Mouse (Mus musculus): ENCODE results near the gene Acad12. TPM values are rescaled to one million over a fixed set of nuclear protein-coding genes. Genes with fewer than 3 reads are reported as not detected.
"Not testable (repeated sequence)": the region's sequence is repeated elsewhere in the genome, so short reads cannot be mapped to it uniquely, and the experiment has no call there.

The Acad12 gene
- polyA plus RNA-seq, 1 experiment from 2014 or later, result 2.5 TPM

GRCm38 (mm10) chr5:121649134-121649533 lies 30.4 kb upstream of the Acad12 start:
- Histone ChIP-seq H3K36me3 (no peaks in the 10 kb centered on the region), H3K4me1 (peaks cover 4% of the 10 kb centered on the region; the same call in 1 of the 2 replicates), H3K9ac (no peak overlapping the region), H3K4me2 (replicated peaks) (no peak overlapping the region), H3K9me3 (replicated peaks) (no peaks in the 10 kb centered on the region), H3K4me3 (no peak overlapping the region), H3K27ac (no peak overlapping the region), H3K27me3 (no peaks in the 10 kb centered on the region)
- WGBS, result 87% methylated on average over 7 of the region's 7 CpGs
- no peak for ATAC-seq (ENCODE audit: low FRiP score)

GRCm38 (mm10) chr5:121639601-121640000 lies 20.9 kb upstream of the Acad12 start:
- no peaks in the 10 kb centered on the region for H3K36me3 ChIP-seq
- no peak overlapping the region for H3K9ac ChIP-seq
- no peak for ATAC-seq (ENCODE audit: low FRiP score)
- H3K4me2 ChIP-seq (replicated peaks), result no peak overlapping the region
- H3K27ac ChIP-seq, result no peak overlapping the region
- no peak overlapping the region for H3K4me3 ChIP-seq
- no peaks in the 10 kb centered on the region for H3K4me1 ChIP-seq
- no peaks in the 10 kb centered on the region for H3K9me3 ChIP-seq (replicated peaks)
- WGBS, result 90% methylated on average over 9 of the region's 9 CpGs
- H3K27me3 ChIP-seq, result no peaks in the 10 kb centered on the region

GRCm38 (mm10) chr5:121637296-121637695 lies 18.6 kb upstream of the Acad12 start:
- Histone ChIP-seq H3K27me3 (no peaks in the 10 kb centered on the region), H3K36me3 (no peaks in the 10 kb centered on the region), H3K9ac (no peak overlapping the region), H3K4me2 (replicated peaks) (no peak overlapping the region), H3K4me3 (no peak overlapping the region), H3K9me3 (replicated peaks) (no peaks in the 10 kb centered on the region), H3K27ac (no peak overlapping the region), H3K4me1 (peaks cover 7% of the 10 kb centered on the region)
- 88% methylated on average over 6 of the region's 6 CpGs for WGBS
- no peak for ATAC-seq (ENCODE audit: low FRiP score)

- Histone ChIP-seq H3K4me2 (replicated peaks) (no peak overlapping the region), H3K27me3 (no peaks in the 10 kb centered on the region), H3K9me3 (replicated peaks) (no peaks in the 10 kb centered on the region), H3K4me1 (peaks cover 8% of the 10 kb centered on the region), H3K36me3 (no peaks in the 10 kb centered on the region), H3K9ac (no peak overlapping the region), H3K4me3 (no peak overlapping the region), H3K27ac (no peak overlapping the region)
- no peak for ATAC-seq (ENCODE audit: low FRiP score)
- 90% methylated on average over 5 of the region's 5 CpGs for WGBS
These were observed 15.9 kb upstream of the Acad12 start for GRCm38 (mm10) chr5:121634668-121635067.

- no peak overlapping the region for H3K4me3 ChIP-seq
- 42% methylated on average over 3 of the region's 3 CpGs for WGBS
- no peak overlapping the region for H3K4me2 ChIP-seq (replicated peaks)
- no peak for ATAC-seq (ENCODE audit: low FRiP score)
- H3K27ac ChIP-seq, result 0 out of 2 replicates have a peak overlapping the region, but pooled peaks have one; percentile 18
- no peaks in the 10 kb centered on the region for H3K9me3 ChIP-seq (replicated peaks)
- peaks cover 8% of the 10 kb centered on the region for H3K4me1 ChIP-seq
- no peaks in the 10 kb centered on the region for H3K36me3 ChIP-seq
- H3K9ac ChIP-seq, result no peak overlapping the region
- no peaks in the 10 kb centered on the region for H3K27me3 ChIP-seq
These were observed 14.1 kb upstream of the Acad12 start for GRCm38 (mm10) chr5:121632804-121633203.

- not testable (repeated sequence) for H3K9me3 ChIP-seq (replicated peaks); H3K27ac ChIP-seq; ATAC-seq (ENCODE audit: low FRiP score); H3K9ac ChIP-seq; H3K4me3 ChIP-seq; H3K4me2 ChIP-seq (replicated peaks); H3K4me1 ChIP-seq; H3K27me3 ChIP-seq; H3K36me3 ChIP-seq
- WGBS, result 66% methylated on average over 9 of the region's 9 CpGs
These were observed 12.4 kb upstream of the Acad12 start for GRCm38 (mm10) chr5:121631106-121631647.

- Histone ChIP-seq H3K9me3 (replicated peaks) (no peaks in the 10 kb centered on the region), H3K36me3 (no peaks in the 10 kb centered on the region), H3K27me3 (no peaks in the 10 kb centered on the region), H3K4me1 (peaks cover 7% of the 10 kb centered on the region), H3K4me3 (no peak overlapping the region), H3K27ac (no peak overlapping the region), H3K9ac (no peak overlapping the region), H3K4me2 (replicated peaks) (no peak overlapping the region)
- 5% methylated on average over 1 of the region's 1 CpGs for WGBS
- ATAC-seq (ENCODE audit: low FRiP score), result no peak
These were observed 9.1 kb upstream of the Acad12 start for GRCm38 (mm10) chr5:121627871-121628270.

GRCm38 (mm10) chr5:121623241-121623640 lies 4.5 kb upstream of the Acad12 start:
- no peaks in the 10 kb centered on the region for H3K27me3 ChIP-seq
- H3K9me3 ChIP-seq (replicated peaks), result no peaks in the 10 kb centered on the region
- H3K4me2 ChIP-seq (replicated peaks), result no peak overlapping the region
- no peak overlapping the region for H3K4me3 ChIP-seq
- H3K27ac ChIP-seq, result no peak overlapping the region
- peaks cover 7% of the 10 kb centered on the region; the same call in 1 of the 2 replicates for H3K4me1 ChIP-seq
- no peaks in the 10 kb centered on the region for H3K36me3 ChIP-seq
- 93% methylated on average over 3 of the region's 3 CpGs for WGBS
- ATAC-seq (ENCODE audit: low FRiP score), result no peak
- H3K9ac ChIP-seq, result no peak overlapping the region

GRCm38 (mm10) chr5:121621102-121621501 lies 2.4 kb upstream of the Acad12 start:
- Histone ChIP-seq H3K27me3 (no peaks in the 10 kb centered on the region), H3K36me3 (no peaks in the 10 kb centered on the region), H3K4me2 (replicated peaks) (no peak overlapping the region), H3K9me3 (replicated peaks) (no peaks in the 10 kb centered on the region), H3K27ac (no peak overlapping the region), H3K4me1 (peaks cover 7% of the 10 kb centered on the region; the same call in 1 of the 2 replicates), H3K9ac (no peak overlapping the region), H3K4me3 (no peak overlapping the region)
- ATAC-seq (ENCODE audit: low FRiP score), result no peak
- 95% methylated on average over 5 of the region's 5 CpGs for WGBS

- H3K4me1 ChIP-seq; H3K27ac ChIP-seq; H3K27me3 ChIP-seq; H3K9me3 ChIP-seq (replicated peaks); H3K4me3 ChIP-seq; H3K4me2 ChIP-seq (replicated peaks); ATAC-seq (ENCODE audit: low FRiP score); H3K9ac ChIP-seq; H3K36me3 ChIP-seq: not testable (repeated sequence)
- 89% methylated on average over 3 of the region's 3 CpGs for WGBS
These were observed 3.8 kb downstream of the Acad12 start for GRCm38 (mm10) chr5:121614921-121615320.

- Histone ChIP-seq H3K36me3 (no peaks in the 10 kb centered on the region), H3K4me3 (no peak overlapping the region), H3K9me3 (replicated peaks) (no peaks in the 10 kb centered on the region), H3K27ac (no peak overlapping the region), H3K4me2 (replicated peaks) (no peak overlapping the region), H3K4me1 (no peaks in the 10 kb centered on the region), H3K27me3 (no peaks in the 10 kb centered on the region), H3K9ac (no peak overlapping the region)
- ATAC-seq (ENCODE audit: low FRiP score), result no peak
- WGBS, result 89% methylated on average over 6 of the region's 6 CpGs
These were observed 6.7 kb downstream of the Acad12 start for GRCm38 (mm10) chr5:121612036-121612435.

GRCm38 (mm10) chr5:121609556-121610135 lies 9.1 kb downstream of the Acad12 start:
- H3K4me2 ChIP-seq (replicated peaks); H3K4me3 ChIP-seq; H3K27ac ChIP-seq; ATAC-seq (ENCODE audit: low FRiP score); H3K27me3 ChIP-seq; H3K9me3 ChIP-seq (replicated peaks); H3K9ac ChIP-seq; H3K4me1 ChIP-seq; H3K36me3 ChIP-seq: not testable (repeated sequence)
- 60% methylated on average over 7 of the region's 8 CpGs for WGBS

GRCm38 (mm10) chr5:121606151-121606550 lies 12.6 kb downstream of the Acad12 start:
- H3K9ac ChIP-seq, result no peak overlapping the region
- H3K4me1 ChIP-seq, result 0 out of 2 replicates have a peak, but pooled peaks cover 6% of the 10 kb centered on the region
- ATAC-seq (ENCODE audit: low FRiP score), result no peak
- no peaks in the 10 kb centered on the region for H3K36me3 ChIP-seq
- H3K4me2 ChIP-seq (replicated peaks), result no peak overlapping the region
- no peak overlapping the region for H3K4me3 ChIP-seq
- H3K9me3 ChIP-seq (replicated peaks), result no peaks in the 10 kb centered on the region
- 0% methylated on average over 2 of the region's 2 CpGs for WGBS
- H3K27ac ChIP-seq, result no peak overlapping the region
- no peaks in the 10 kb centered on the region for H3K27me3 ChIP-seq
